Mouse (Mus musculus) embryonic facial prominence, embryonic 11.5 days (tissue): ENCODE results near the gene Trap1. TPM values are rescaled to one million over a fixed set of nuclear protein-coding genes. Genes with fewer than 3 reads are reported as not detected.
A peak's percentile ranks its signal among the peaks of the same experiment; 100 is the strongest.

Source experiments
- ATAC-seq: fragments of 200-750 bp; cut with Nextera tagmentation; replicated peaks from 2 replicates; pipeline ENCODE4 v1.8.0; 2017; ENCODE audit warnings: low read depth; ENCODE audit not compliant: insufficient number of reproducible peaks, low FRiP score, low TSS enrichment
- DNase-seq: peaks from one replicate; pipeline ENCODE4 v3.0.0-alpha.2; 2015; ENCODE audit warnings: low spot score
- H3K27ac ChIP-seq: fragments of 300-500 bp; sonication (generic); replicated peaks from 2 replicates; pipeline ENCODE4 v1.5.1; 2014; ENCODE audit warnings: mild to moderate bottlenecking, low read depth, low read length, control low read depth
- H3K27me3 ChIP-seq: fragments of 300-500 bp; sonication (generic); 2 replicates; pipeline ENCODE4 v1.6.1; 2014; ENCODE audit warnings: mild to moderate bottlenecking, low read length, moderate library complexity, mixed read lengths; ENCODE audit not compliant: control insufficient read depth, insufficient read depth
- H3K36me3 ChIP-seq: fragments of 300-500 bp; sonication (generic); replicated peaks from 2 replicates; pipeline ENCODE4 v1.6.1; 2014; ENCODE audit warnings: low read depth, mild to moderate bottlenecking, low read length, moderate library complexity, mixed read lengths; ENCODE audit not compliant: control insufficient read depth, insufficient read depth
- H3K4me1 ChIP-seq: fragments of 300-500 bp; sonication (generic); 2 replicates; pipeline ENCODE4 v1.6.1; 2014; ENCODE audit warnings: low read length, mixed read lengths; ENCODE audit not compliant: control insufficient read depth, insufficient read depth
- H3K4me2 ChIP-seq: fragments of 300-500 bp; sonication (generic); 2 replicates; pipeline ENCODE4 v1.6.1; 2014; ENCODE audit warnings: low read depth, mild to moderate bottlenecking, control low read depth, low read length, moderate library complexity
- H3K4me3 ChIP-seq: fragments of 300-500 bp; sonication (generic); 2 replicates; pipeline ENCODE4 v1.5.1; 2014; ENCODE audit warnings: low read depth, low read length, control low read depth
- H3K9ac ChIP-seq: fragments of 300-500 bp; sonication (generic); replicated peaks from 2 replicates; pipeline ENCODE4 v1.6.1; 2014; ENCODE audit warnings: mild to moderate bottlenecking, control low read depth, low read length
- H3K9me3 ChIP-seq: fragments of 300-500 bp; sonication (generic); replicated peaks from 2 replicates; pipeline ENCODE4 v1.6.1; 2016; ENCODE audit warnings: mild to moderate bottlenecking, low read length, inconsistent platforms, mixed read lengths; ENCODE audit not compliant: control insufficient read depth
- WGBS: fragments of 180-500 bp; shearing (Covaris S2); extraction: QIAGEN DNeasy Blood & Tissue Kit; methylation state at CpG from one replicate; pipeline ENCODE4 v1.1.7; 2014; 5-methylcytosine and 5-hydroxymethylcytosine counted together
- polyA plus RNA-seq: library from polyadenylated mRNA; unstranded; fragments of >200 nt; fragmentation: Nextera tagmentation; extraction: Ambion mirVana; gene quantifications from 2 replicates; pipeline ENCODE4 v1.2.1, GENCODE M21; 2014

Gene Trap1
- polyA plus RNA-seq, result 92.4 and 98.8 TPM in 2 replicates

- H3K4me2 ChIP-seq, result peak within 1 kb of the TSS; percentile 46
- H3K4me1 ChIP-seq, result no peaks in the 10 kb centered on the region
- peak within 1 kb of the TSS; percentile 76 for H3K27ac ChIP-seq
- peak within 1 kb of the TSS; percentile 91 for H3K9ac ChIP-seq
- ATAC-seq (peak; percentile 95), DNase-seq (peak; percentile 89)
- H3K4me3 ChIP-seq, result peak within 1 kb of the TSS; percentile 92
- H3K27me3 ChIP-seq, result no peaks in the 10 kb centered on the region
- no peaks in the 10 kb centered on the region for H3K36me3 ChIP-seq
- WGBS, result under 1% methylated on average over 56 of the region's 58 CpGs
- no peaks in the 10 kb centered on the region for H3K9me3 ChIP-seq
Measured at GRCm38 (mm10) chr16:4077384-4078061, at the start of gene Trap1. Trap1 (minus strand) TSS chr16:4077827.

- Histone ChIP-seq H3K9me3 (no peaks in the 10 kb centered on the region), H3K36me3 (peaks cover 16% of the 10 kb centered on the region), H3K9ac (no peak overlapping the region), H3K27ac (no peak overlapping the region), H3K4me2 (no peak overlapping the region), H3K4me3 (no peak overlapping the region), H3K27me3 (no peaks in the 10 kb centered on the region), H3K4me1 (no peaks in the 10 kb centered on the region)
- DNase-seq, result no peak
- 97% methylated on average over 4 of the region's 4 CpGs for WGBS
- ATAC-seq, result no peak
Measured at GRCm38 (mm10) chr16:4117072-4117471, 39.4 kb upstream of the Trap1 start.

GRCm38 (mm10) chr16:4100374-4100773, 22.7 kb upstream of the Trap1 start:
- no peaks in the 10 kb centered on the region for H3K4me1 ChIP-seq
- WGBS, result 90% methylated on average over 2 of the region's 2 CpGs
- no peak for ATAC-seq
- H3K9me3 ChIP-seq, result no peaks in the 10 kb centered on the region
- peaks cover 8% of the 10 kb centered on the region for H3K36me3 ChIP-seq
- no peak overlapping the region for H3K27ac ChIP-seq
- no peak for DNase-seq
- H3K4me3 ChIP-seq, result no peak overlapping the region
- H3K9ac ChIP-seq, result no peak overlapping the region
- no peaks in the 10 kb centered on the region for H3K27me3 ChIP-seq
- no peak overlapping the region for H3K4me2 ChIP-seq

GRCm38 (mm10) chr16:4097521-4097920, 19.9 kb upstream of the Trap1 start:
- Histone ChIP-seq H3K4me3 (no peak overlapping the region), H3K9ac (no peak overlapping the region), H3K27ac (no peak overlapping the region), H3K4me1 (no peaks in the 10 kb centered on the region), H3K4me2 (no peak overlapping the region), H3K9me3 (no peaks in the 10 kb centered on the region), H3K27me3 (no peaks in the 10 kb centered on the region), H3K36me3 (peaks cover 11% of the 10 kb centered on the region)
- DNase-seq (no peak), ATAC-seq (no peak)
- 94% methylated on average over 1 of the region's 1 CpGs for WGBS

- Histone ChIP-seq H3K9me3 (no peaks in the 10 kb centered on the region), H3K27me3 (no peaks in the 10 kb centered on the region), H3K4me1 (no peaks in the 10 kb centered on the region), H3K4me2 (no peak overlapping the region), H3K4me3 (no peak overlapping the region), H3K36me3 (peaks cover 14% of the 10 kb centered on the region), H3K9ac (no peak overlapping the region), H3K27ac (no peak overlapping the region)
- no peak for ATAC-seq
- no peak for DNase-seq
Measured at GRCm38 (mm10) chr16:4096898-4097297, 19.3 kb upstream of the Trap1 start.

GRCm38 (mm10) chr16:4096141-4096540, 18.5 kb upstream of the Trap1 start:
- WGBS, result 92% methylated on average over 3 of the region's 3 CpGs
- Histone ChIP-seq H3K4me2 (no peak overlapping the region), H3K27ac (no peak overlapping the region), H3K36me3 (peaks cover 14% of the 10 kb centered on the region), H3K4me3 (no peak overlapping the region), H3K27me3 (no peaks in the 10 kb centered on the region), H3K9ac (no peak overlapping the region), H3K9me3 (no peaks in the 10 kb centered on the region), H3K4me1 (no peaks in the 10 kb centered on the region)
- no peak for DNase-seq
- ATAC-seq, result no peak

GRCm38 (mm10) chr16:4087214-4087913, 9.7 kb upstream of the Trap1 start:
- Histone ChIP-seq H3K27ac (no peak overlapping the region), H3K4me1 (no peaks in the 10 kb centered on the region), H3K9ac (no peak overlapping the region), H3K4me3 (no peak overlapping the region), H3K9me3 (no peaks in the 10 kb centered on the region), H3K4me2 (no peak overlapping the region), H3K27me3 (no peaks in the 10 kb centered on the region), H3K36me3 (peaks cover 38% of the 10 kb centered on the region)
- no peak for ATAC-seq
- DNase-seq, result no peak
- 91% methylated on average over 8 of the region's 8 CpGs for WGBS

- Histone ChIP-seq H3K36me3 (peaks cover 34% of the 10 kb centered on the region), H3K27ac (no peak overlapping the region), H3K9ac (no peak overlapping the region), H3K9me3 (no peaks in the 10 kb centered on the region), H3K27me3 (no peaks in the 10 kb centered on the region), H3K4me1 (no peaks in the 10 kb centered on the region), H3K4me3 (no peak overlapping the region), H3K4me2 (no peak overlapping the region)
- WGBS, result 95% methylated on average over 9 of the region's 9 CpGs
- DNase-seq, result no peak
- ATAC-seq, result no peak
Measured at GRCm38 (mm10) chr16:4085851-4086387, 8.3 kb upstream of the Trap1 start.
